Mouse (Mus musculus): Measurements from ENCODE around the gene Ppp1r12b.

DNA sequence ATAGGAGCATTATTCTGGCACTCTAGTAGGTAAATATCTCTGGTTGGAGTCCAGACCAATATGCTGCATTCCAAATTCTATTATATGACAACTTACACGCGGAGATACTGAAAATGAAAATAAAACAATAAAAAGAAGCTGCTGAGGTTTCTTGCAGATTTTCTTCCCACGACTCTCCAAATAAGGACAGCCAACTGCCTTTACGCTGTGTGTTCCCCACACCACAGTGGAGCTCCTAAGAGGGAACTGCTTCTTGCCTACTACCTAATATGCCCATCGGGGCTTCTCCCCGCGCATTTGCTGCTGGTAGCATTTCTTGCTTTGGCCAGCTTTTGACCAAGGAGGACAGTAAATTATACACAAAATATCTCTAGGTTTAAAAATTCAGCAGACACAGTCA lies 154.0 kb downstream of the Ppp1r12b start:
- TF ChIP-seq POLR2AphosphoS2 (IDR thresholded peaks at IDR 0.05; ENCODE audit: insufficient read length, low read depth) (no peak), POLR2A (IDR thresholded peaks at IDR 0.05; ENCODE audit: insufficient read length, low read depth) (no peak), CEBPB (IDR thresholded peaks at IDR 0.05; ENCODE audit: insufficient read depth, poor library complexity, severe bottlenecking) (no peak), REST (IDR thresholded peaks at IDR 0.05; ENCODE audit: insufficient read depth, insufficient read length) (no peak)
